Mouse (Mus musculus) frontal cortex, postnatal 36 days (tissue): ENCODE results near the gene Cnih3.

ENCODE experiments used
- DNase-seq, 2 experiments: peaks; one replicate each; pipeline ENCODE4 v3.0.0; 2022; ENCODE audit warnings: low spot score in 2 of 2

The Cnih3 gene

DNA sequence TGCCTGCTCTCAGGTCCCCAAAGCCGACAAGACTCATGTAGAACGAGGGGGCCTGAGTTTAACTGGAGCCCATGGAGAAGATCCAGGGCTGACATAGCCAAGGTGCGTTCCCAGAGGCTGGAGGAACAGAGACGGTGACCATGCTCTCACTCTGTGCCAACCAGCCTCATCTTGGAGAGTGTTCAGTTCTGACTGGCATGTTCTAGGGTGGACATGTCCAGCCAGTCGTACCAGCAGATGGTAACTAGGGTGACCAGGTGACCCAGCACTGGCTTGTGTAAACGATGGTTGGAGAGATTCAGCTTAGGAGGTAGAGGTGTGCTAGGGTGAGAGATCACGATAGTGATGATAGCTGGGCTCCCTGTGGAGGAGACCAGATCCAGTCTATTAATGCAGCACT, 50.6 kb downstream of the Cnih3 start:
- DNase-seq = no peak

- no peak for DNase-seq
Measured at GRCm38 (mm10) chr1:181407281-181407680, 54.9 kb downstream of the Cnih3 start.

DNA sequence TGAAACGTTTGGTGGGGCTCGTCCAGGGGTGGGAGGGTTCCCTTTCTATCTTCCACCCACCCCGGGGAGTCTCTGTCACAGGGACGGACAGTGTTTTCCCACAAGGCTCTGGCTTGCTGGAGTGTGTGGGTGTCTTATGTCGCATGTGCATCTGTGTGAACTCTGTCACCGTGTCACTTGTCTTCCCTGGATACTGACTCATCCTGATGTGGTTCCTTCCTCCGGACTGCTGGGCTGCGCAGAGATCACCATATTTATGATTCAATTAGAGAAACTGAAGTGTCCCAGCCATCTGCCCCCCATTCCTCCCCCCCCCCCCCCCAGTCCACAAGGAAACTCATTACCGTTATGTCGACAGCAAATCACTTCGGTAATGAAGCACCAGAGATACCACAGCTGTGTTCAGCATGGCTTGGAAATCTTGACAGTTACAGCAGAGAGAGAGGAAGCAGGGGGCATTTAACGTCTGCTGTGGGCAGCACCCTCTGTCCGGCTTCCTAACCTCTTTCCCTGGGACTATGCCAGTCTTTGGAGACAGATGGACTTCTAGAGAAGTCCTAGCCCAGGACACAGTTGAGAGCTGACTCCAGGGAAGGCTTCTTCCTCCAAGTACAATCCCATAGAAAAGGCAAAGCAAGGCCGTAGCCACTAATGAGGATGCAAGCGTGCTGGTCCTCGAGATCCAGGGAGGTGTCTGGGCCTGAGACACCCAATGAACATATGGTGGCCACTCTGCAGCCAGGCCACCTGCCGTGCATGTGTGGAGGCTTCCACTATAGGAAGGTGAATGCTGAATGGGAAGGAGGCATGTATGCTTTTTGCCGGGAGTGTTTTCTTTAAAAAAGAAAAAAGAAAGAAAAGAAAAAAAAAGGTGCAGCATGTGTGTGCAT, 55.9 kb downstream of the Cnih3 start:
- DNase-seq = no peak

- DNase-seq = no peak
Measured at GRCm38 (mm10) chr1:181409693-181410092, 57.3 kb downstream of the Cnih3 start.

DNA sequence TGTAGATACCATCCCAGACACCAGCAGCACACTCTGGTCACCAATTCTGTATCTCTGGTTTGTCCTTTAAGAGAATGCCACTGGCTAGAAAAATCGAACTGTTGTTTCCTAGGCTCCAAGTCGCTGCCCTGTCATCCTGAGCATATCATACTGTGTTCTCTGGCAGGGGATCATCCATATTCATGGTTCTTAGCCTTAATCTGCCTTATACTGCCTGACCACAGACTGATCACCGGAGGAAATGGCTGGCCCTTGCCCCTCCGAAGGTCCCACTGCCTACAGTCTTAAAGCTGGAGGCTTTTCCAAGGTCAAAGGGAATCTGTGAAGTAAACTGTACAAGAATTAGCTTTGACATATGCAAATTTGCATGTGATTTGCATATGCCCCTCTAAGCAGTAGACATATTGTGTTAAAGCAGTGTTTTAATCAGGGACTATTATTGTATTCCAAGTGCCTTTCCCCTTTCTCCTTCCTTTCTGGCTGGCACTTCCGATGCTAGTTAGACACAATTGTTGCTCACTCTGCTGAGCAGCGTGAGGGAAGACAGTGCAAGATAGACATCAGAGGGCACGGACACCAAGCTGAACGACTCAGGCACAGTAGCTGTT, 58.3 kb downstream of the Cnih3 start:
- no peak for DNase-seq

DNA sequence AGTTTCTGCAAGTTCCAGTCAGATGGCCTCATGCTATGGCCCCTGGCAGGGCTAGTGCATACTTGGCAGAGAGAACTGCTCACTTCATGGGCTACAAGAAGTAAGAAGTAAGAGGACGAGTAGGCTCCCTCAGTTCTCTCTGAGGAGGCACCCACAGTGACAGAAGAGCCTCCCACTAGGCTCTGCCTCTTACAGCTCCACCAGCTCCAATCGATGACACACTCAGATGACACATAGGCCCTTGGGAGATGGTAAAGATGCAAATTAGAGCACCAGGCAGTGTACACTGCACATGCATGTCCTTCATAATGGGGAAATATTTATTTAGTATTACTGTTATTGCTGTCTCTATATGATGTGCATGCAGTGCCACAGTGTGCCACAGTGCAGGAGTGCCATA, 62.6 kb downstream of the Cnih3 start:
- DNase-seq = no peak

DNA sequence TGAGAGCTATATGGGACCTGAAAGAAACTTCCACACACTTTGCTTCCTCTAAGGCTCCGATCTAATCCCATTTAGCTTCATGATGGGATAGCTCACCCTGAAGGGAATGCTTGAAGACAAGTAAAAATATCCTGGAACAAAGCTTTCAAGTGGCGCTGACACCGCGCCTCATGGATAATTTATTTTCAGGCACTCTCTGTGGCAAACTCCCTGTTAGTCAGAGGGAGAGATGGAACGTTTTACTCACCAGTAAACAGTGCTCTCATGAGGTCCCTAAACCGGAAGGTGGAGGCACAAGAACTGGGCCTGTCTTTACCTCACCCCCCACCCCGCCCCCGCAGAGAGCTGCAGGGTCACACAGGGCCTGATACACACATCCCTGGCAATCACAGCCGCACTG, 64.4 kb downstream of the Cnih3 start:
- no peak for DNase-seq

- no peak for DNase-seq
Measured at GRCm38 (mm10) chr1:181417937-181418523, 65.6 kb downstream of the Cnih3 start.

DNA sequence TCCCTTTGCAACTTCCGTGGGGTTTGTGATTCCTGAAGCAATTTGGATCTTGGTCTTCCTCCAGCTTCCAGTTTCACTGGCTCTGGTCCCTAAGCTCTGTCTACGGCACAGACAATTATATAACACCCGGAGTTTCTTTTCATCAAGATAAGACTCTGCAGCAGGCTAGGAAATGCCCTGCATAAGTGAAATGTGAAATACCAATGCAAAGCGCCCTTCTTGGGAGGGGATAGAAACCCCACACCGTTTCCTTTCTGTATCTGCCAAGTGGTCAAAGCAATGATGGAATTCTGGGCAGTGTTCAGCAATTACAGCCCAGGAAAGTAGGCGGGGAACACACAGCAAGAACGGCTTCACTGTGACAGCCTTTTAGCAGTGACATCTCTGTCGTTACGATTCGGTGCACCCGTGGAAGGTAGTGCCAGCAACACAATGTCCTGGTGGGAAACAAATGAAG, 67.7 kb downstream of the Cnih3 start:
- DNase-seq = peak in 1 of 2 experiments; percentile 48

DNA sequence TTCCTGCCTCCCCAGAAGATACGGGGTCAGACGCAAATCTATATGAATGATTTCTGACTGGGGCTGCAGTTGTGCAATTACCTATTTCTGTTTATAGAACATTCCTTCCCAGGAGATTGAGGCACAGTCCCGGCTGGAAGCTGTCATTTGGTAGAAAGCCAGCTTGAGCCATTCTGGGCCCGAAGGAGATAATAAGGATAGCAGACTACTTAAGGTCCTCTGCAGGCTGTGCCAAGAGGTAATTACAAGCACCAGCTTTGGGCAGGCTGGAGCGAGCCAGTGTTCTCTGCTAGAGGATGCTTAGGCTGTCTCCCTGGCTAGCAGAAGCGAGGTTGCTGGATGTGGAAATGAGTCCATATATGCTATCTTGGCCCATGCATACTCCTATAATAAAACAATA, 70.4 kb downstream of the Cnih3 start:
- DNase-seq = no peak

DNA sequence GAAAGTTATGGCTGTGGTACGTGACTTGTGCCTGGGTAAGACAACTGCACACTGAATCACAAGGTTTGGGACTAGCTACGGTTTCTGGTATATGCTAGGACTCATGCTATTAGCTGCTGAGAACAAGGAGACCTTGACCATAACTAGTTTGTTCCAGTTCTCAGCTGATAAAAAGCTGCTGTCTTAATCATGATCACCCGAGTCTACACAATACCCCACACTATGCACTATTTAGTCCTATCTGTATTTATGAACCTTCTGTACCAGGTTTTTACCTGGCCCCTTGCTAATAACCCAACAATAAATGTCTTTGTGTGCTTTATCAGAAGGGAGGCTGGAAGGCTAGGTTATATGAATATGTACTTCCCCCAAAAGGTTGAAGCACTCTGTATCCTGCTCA, 72.5 kb downstream of the Cnih3 start:
- no peak for DNase-seq

DNA sequence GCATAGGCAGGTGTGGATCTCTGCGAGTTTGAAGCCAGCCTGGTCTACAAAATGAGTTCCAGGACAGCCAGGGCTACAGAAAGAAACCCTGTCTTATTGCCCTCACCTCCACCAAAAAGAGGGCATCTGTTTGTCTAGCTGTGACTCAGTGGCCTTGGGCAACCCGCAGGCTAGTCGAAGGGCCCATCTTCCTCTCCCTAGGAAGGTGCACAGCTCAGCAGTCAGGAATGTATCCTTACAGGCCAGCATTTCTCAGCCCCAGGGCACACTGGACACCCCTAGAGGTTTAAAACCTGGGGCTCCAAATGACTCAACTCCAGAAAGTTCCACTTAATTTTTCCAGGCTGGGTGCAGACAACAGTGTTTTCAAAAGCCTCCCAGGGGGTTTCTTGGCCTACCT, 73.0 kb downstream of the Cnih3 start:
- DNase-seq = no peak

- DNase-seq = no peak
Measured at GRCm38 (mm10) chr1:181426406-181426805, 74.0 kb downstream of the Cnih3 start.

DNA sequence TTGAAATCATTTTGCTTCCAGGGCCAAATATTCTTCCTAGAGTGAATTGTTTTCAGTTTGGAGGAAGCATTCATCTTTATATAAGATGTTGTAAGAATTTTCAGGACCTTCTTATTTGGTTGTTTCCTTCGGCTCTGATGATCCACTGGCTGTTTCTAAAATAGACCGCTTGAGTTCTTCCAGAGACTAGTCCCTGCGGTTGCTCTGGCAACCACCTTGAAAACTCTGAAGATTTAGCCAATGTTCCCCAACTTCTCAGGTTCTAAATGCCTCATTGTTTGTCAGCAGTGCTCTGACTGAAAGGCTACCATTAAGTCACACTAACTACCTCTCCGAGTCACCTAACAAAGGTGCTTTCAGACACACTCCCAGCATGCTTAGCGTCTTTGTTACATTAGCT, 80.8 kb downstream of the Cnih3 start:
- DNase-seq = peak in 1 of 2 experiments; percentile 53

DNA sequence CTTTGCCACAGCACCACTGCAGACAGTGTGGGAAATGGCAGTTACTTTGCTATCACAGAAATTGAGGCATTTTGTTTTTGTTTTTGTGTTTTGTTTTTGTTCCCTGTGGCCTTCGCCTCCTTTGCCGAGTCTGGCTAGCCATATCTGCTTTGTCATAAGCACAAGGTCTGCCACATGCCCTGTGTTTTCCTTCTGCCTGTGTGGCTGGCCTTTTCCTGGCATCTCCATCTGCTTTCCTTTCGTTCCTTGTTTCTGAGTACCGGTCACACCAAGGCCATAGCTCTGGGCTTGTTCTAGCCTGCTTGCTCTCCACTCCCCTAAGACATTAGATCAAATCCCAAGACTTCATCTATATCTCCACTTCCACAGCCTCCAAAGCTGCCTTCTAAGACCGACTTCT, 83.0 kb downstream of the Cnih3 start:
- no peak for DNase-seq

DNA sequence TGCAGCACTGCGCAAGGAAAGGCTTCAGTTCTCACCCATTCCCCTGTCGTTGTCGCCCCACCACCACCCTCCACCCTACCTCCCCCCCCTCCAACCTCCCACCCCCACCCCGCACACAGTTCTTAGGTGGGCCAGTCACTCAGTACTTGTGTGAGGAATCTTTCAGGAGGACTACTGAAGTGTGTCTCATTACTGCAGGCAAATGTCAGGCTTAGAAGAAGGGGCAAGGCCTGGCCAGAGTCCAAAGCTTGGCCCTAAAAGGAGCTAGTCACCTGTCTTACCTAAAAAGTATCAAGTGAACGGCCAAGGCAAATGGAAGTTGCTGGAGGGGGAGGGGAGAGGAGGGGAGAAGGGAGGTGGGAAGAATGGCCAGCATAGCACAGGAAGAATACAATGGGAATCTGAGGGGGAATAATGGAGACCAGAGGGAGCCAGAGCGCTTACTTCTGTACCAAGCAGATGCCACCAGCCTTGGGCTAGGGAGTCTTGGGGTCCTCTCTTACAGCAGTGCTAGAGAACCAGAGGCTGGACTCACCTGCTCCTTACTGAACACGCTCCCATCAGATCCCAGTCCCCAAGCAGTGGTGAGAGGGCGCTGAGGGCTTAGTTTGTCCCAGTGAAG, 88.7 kb downstream of the Cnih3 start:
- no peak for DNase-seq

GRCm38 (mm10) chr1:181441654-181442241, 89.3 kb downstream of the Cnih3 start:
- no peak for DNase-seq

- no peak for DNase-seq
Measured at GRCm38 (mm10) chr1:181445041-181445440, 92.6 kb downstream of the Cnih3 start.

GRCm38 (mm10) chr1:181445630-181446257, 93.3 kb downstream of the Cnih3 start:
- DNase-seq = no peak

- DNase-seq = no peak
Measured at GRCm38 (mm10) chr1:181446591-181447114, 94.2 kb downstream of the Cnih3 start.

- no peak for DNase-seq
Measured at GRCm38 (mm10) chr1:181447576-181447975, 95.1 kb downstream of the Cnih3 start.
